Mouse (Mus musculus) limb, embryonic 12.5 days (tissue): ENCODE data around the gene D6Ertd527e. TPM values are rescaled to one million over a fixed set of nuclear protein-coding genes. Genes with fewer than 3 reads are reported as not detected.

ENCODE experiments used
- ATAC-seq: fragments of 200-750 bp; cut with Nextera tagmentation; 2 replicates; pipeline ENCODE4 v1.8.0; 2017; ENCODE audit warnings: low read depth, moderate TSS enrichment; ENCODE audit not compliant: insufficient number of reproducible peaks, insufficient read depth, low FRiP score, low TSS enrichment
- H3K27ac ChIP-seq: fragments of 300-500 bp; sonication (generic); 2 replicates; pipeline ENCODE4 v1.5.1; 2016; ENCODE audit warnings: mild to moderate bottlenecking, moderate library complexity
- H3K27me3 ChIP-seq: fragments of 300-500 bp; sonication (generic); 2 replicates; pipeline ENCODE4 v1.6.1; 2016; ENCODE audit warnings: mild to moderate bottlenecking, moderate library complexity
- H3K36me3 ChIP-seq: fragments of 300-500 bp; sonication (generic); 2 replicates; pipeline ENCODE4 v1.6.1; 2016; ENCODE audit warnings: mild to moderate bottlenecking, moderate library complexity
- H3K4me1 ChIP-seq: fragments of 300-500 bp; sonication (generic); replicated peaks from 2 replicates; pipeline ENCODE4 v1.6.1; 2016
- H3K4me2 ChIP-seq: fragments of 300-500 bp; sonication (generic); 2 replicates; pipeline ENCODE4 v1.6.1; 2016; ENCODE audit warnings: mild to moderate bottlenecking, moderate library complexity
- H3K4me3 ChIP-seq: fragments of 300-500 bp; sonication (generic); replicated peaks from 2 replicates; pipeline ENCODE4 v1.5.1; 2016; ENCODE audit warnings: mild to moderate bottlenecking
- H3K9ac ChIP-seq: fragments of 300-500 bp; sonication (generic); replicated peaks from 2 replicates; pipeline ENCODE4 v1.6.1; 2016; ENCODE audit warnings: mild to moderate bottlenecking, moderate library complexity
- H3K9me3 ChIP-seq: fragments of 300-500 bp; sonication (generic); 2 replicates; pipeline ENCODE4 v1.6.1; 2016; ENCODE audit warnings: mild to moderate bottlenecking, moderate library complexity
- WGBS: fragments of 180-500 bp; shearing (Covaris S2); methylation state at CpG from one replicate; pipeline ENCODE4 v1.1.7; 2016; 5-methylcytosine and 5-hydroxymethylcytosine counted together
- polyA plus RNA-seq: library from polyadenylated mRNA; unstranded; fragments of >200 nt; fragmentation: Nextera tagmentation; extraction: Ambion mirVana; gene quantifications from 2 replicates; pipeline ENCODE4 v1.2.1, GENCODE M21; 2016

D6Ertd527e gene
- 0.44 and 0.48 TPM in 2 replicates for polyA plus RNA-seq

GRCm38 (mm10) chr6:87104123-87104796 lies at the start of gene D6Ertd527e:
D6Ertd527e (plus strand) TSS chr6:87104746.
- peaks cover 29% of the 10 kb centered on the region for H3K4me1 ChIP-seq
- H3K27me3 ChIP-seq: no peaks in the 10 kb centered on the region
- H3K4me3 ChIP-seq: no peak within 1 kb of the TSS
- ATAC-seq: no peak
- no peak within 1 kb of the TSS for H3K9ac ChIP-seq
- no peaks in the 10 kb centered on the region for H3K9me3 ChIP-seq
- no peak within 1 kb of the TSS for H3K4me2 ChIP-seq
- H3K36me3 ChIP-seq: no peaks in the 10 kb centered on the region
- 81% methylated on average over 11 of the region's 11 CpGs for WGBS
- peak within 1 kb of the TSS; percentile 41; the same call in 1 of the 2 replicates for H3K27ac ChIP-seq

GRCm38 (mm10) chr6:87059754-87060153 lies 44.8 kb upstream of the D6Ertd527e start:
- H3K27me3 ChIP-seq: no peaks in the 10 kb centered on the region
- ATAC-seq: no peak
- H3K9me3 ChIP-seq: no peaks in the 10 kb centered on the region
- H3K4me1 ChIP-seq: no peaks in the 10 kb centered on the region
- no peak overlapping the region for H3K4me2 ChIP-seq
- no peak overlapping the region for H3K27ac ChIP-seq
- WGBS: 96% methylated on average over 1 of the region's 1 CpGs
- H3K4me3 ChIP-seq: no peak overlapping the region
- peaks cover 89% of the 10 kb centered on the region for H3K36me3 ChIP-seq
- H3K9ac ChIP-seq: no peak overlapping the region

- H3K27me3 ChIP-seq: no peaks in the 10 kb centered on the region
- no peaks in the 10 kb centered on the region for H3K9me3 ChIP-seq
- no peak for ATAC-seq
- H3K27ac ChIP-seq: no peak overlapping the region
- 96% methylated on average over 4 of the region's 4 CpGs for WGBS
- no peaks in the 10 kb centered on the region for H3K4me1 ChIP-seq
- peaks cover 92% of the 10 kb centered on the region for H3K36me3 ChIP-seq
- H3K4me3 ChIP-seq: no peak overlapping the region
- H3K9ac ChIP-seq: no peak overlapping the region
- no peak overlapping the region for H3K4me2 ChIP-seq
Observed at GRCm38 (mm10) chr6:87063586-87063985, 41.0 kb upstream of the D6Ertd527e start.

GRCm38 (mm10) chr6:87068209-87068608 lies 36.3 kb upstream of the D6Ertd527e start:
- H3K4me3 ChIP-seq: no peak overlapping the region
- 91% methylated on average over 2 of the region's 2 CpGs for WGBS
- no peak for ATAC-seq
- H3K27ac ChIP-seq: no peak overlapping the region
- H3K9me3 ChIP-seq: no peaks in the 10 kb centered on the region
- no peak overlapping the region for H3K9ac ChIP-seq
- H3K27me3 ChIP-seq: no peaks in the 10 kb centered on the region
- no peaks in the 10 kb centered on the region for H3K4me1 ChIP-seq
- peaks cover 99% of the 10 kb centered on the region for H3K36me3 ChIP-seq
- H3K4me2 ChIP-seq: no peak overlapping the region

GRCm38 (mm10) chr6:87069195-87069900 lies 35.2 kb upstream of the D6Ertd527e start:
- Histone ChIP-seq H3K4me2 (no peak overlapping the region), H3K27me3 (no peaks in the 10 kb centered on the region), H3K4me1 (no peaks in the 10 kb centered on the region), H3K9me3 (no peaks in the 10 kb centered on the region), H3K9ac (no peak overlapping the region), H3K4me3 (no peak overlapping the region), H3K27ac (no peak overlapping the region), H3K36me3 (peaks cover 99% of the 10 kb centered on the region)
- 90% methylated on average over 7 of the region's 7 CpGs for WGBS
- ATAC-seq: no peak

GRCm38 (mm10) chr6:87070641-87071040 lies 33.9 kb upstream of the D6Ertd527e start:
- Histone ChIP-seq H3K27me3 (no peaks in the 10 kb centered on the region), H3K9ac (no peak overlapping the region), H3K4me2 (no peak overlapping the region), H3K4me3 (no peak overlapping the region), H3K27ac (0 out of 2 replicates have a peak overlapping the region, but pooled peaks have one; percentile 13), H3K4me1 (no peaks in the 10 kb centered on the region), H3K36me3 (peaks cover 92% of the 10 kb centered on the region), H3K9me3 (no peaks in the 10 kb centered on the region)
- 94% methylated on average over 4 of the region's 4 CpGs for WGBS
- ATAC-seq: no peak

- Histone ChIP-seq H3K27me3 (no peaks in the 10 kb centered on the region), H3K4me2 (no peak overlapping the region), H3K4me3 (no peak overlapping the region), H3K36me3 (peaks cover 91% of the 10 kb centered on the region), H3K27ac (no peak overlapping the region), H3K9me3 (no peaks in the 10 kb centered on the region), H3K9ac (no peak overlapping the region), H3K4me1 (no peaks in the 10 kb centered on the region)
- no peak for ATAC-seq
- 88% methylated on average over 4 of the region's 4 CpGs for WGBS
Observed at GRCm38 (mm10) chr6:87072759-87073158, 31.8 kb upstream of the D6Ertd527e start.

GRCm38 (mm10) chr6:87075092-87075685 lies 29.4 kb upstream of the D6Ertd527e start:
- peaks cover 86% of the 10 kb centered on the region for H3K36me3 ChIP-seq
- H3K9me3 ChIP-seq: no peaks in the 10 kb centered on the region
- no peaks in the 10 kb centered on the region for H3K27me3 ChIP-seq
- H3K4me1 ChIP-seq: no peaks in the 10 kb centered on the region
- H3K9ac ChIP-seq: no peak overlapping the region
- H3K27ac ChIP-seq: no peak overlapping the region; the same call in 1 of the 2 replicates
- ATAC-seq: no peak; the same call in 1 of the 2 replicates
- H3K4me3 ChIP-seq: no peak overlapping the region
- H3K4me2 ChIP-seq: no peak overlapping the region
- 85% methylated on average over 2 of the region's 3 CpGs for WGBS

GRCm38 (mm10) chr6:87079457-87079856 lies 25.1 kb upstream of the D6Ertd527e start:
- Histone ChIP-seq H3K4me3 (no peak overlapping the region), H3K27me3 (no peaks in the 10 kb centered on the region), H3K4me2 (no peak overlapping the region), H3K4me1 (no peaks in the 10 kb centered on the region), H3K9me3 (no peaks in the 10 kb centered on the region), H3K27ac (no peak overlapping the region), H3K9ac (no peak overlapping the region), H3K36me3 (peaks cover 87% of the 10 kb centered on the region)
- no peak for ATAC-seq
- 84% methylated on average over 4 of the region's 4 CpGs for WGBS

- no peaks in the 10 kb centered on the region for H3K4me1 ChIP-seq
- H3K9ac ChIP-seq: no peak overlapping the region
- H3K27ac ChIP-seq: no peak overlapping the region
- no peaks in the 10 kb centered on the region for H3K9me3 ChIP-seq
- no peak overlapping the region for H3K4me3 ChIP-seq
- ATAC-seq: no peak
- H3K4me2 ChIP-seq: no peak overlapping the region
- peaks cover 97% of the 10 kb centered on the region for H3K36me3 ChIP-seq
- H3K27me3 ChIP-seq: no peaks in the 10 kb centered on the region
- WGBS: 73% methylated on average over 6 of the region's 6 CpGs
Observed at GRCm38 (mm10) chr6:87085026-87085425, 19.5 kb upstream of the D6Ertd527e start.

- WGBS: 94% methylated on average over 5 of the region's 5 CpGs
- H3K4me2 ChIP-seq: no peak overlapping the region
- H3K27me3 ChIP-seq: no peaks in the 10 kb centered on the region
- no peak overlapping the region for H3K4me3 ChIP-seq
- no peak overlapping the region for H3K9ac ChIP-seq
- no peak overlapping the region for H3K27ac ChIP-seq
- no peaks in the 10 kb centered on the region for H3K9me3 ChIP-seq
- H3K36me3 ChIP-seq: peaks cover 88% of the 10 kb centered on the region
- no peak for ATAC-seq
- no peaks in the 10 kb centered on the region for H3K4me1 ChIP-seq
Observed at GRCm38 (mm10) chr6:87088356-87088755, 16.2 kb upstream of the D6Ertd527e start.
